Mouse (Mus musculus) neural tube, embryonic 13.5 days (tissue): ENCODE results near the gene Gm42417. TPM values are rescaled to one million over a fixed set of nuclear protein-coding genes. Genes with fewer than 3 reads are reported as not detected.

Source experiments
- ATAC-seq: fragments of 200-750 bp; cut with Nextera tagmentation; 2 replicates; pipeline ENCODE4 v1.8.0; 2017; ENCODE audit warnings: low read depth, mild to moderate bottlenecking, moderate TSS enrichment, moderate library complexity
- H3K27ac ChIP-seq: fragments of 300-500 bp; sonication (generic); replicated peaks from 2 replicates; pipeline ENCODE4 v1.5.1; 2015; ENCODE audit warnings: moderate library complexity, mild to moderate bottlenecking, inconsistent platforms
- H3K27me3 ChIP-seq: fragments of 300-500 bp; sonication (generic); 2 replicates; pipeline ENCODE4 v1.6.1; 2015; ENCODE audit warnings: mild to moderate bottlenecking, inconsistent platforms
- H3K36me3 ChIP-seq: fragments of 300-500 bp; sonication (generic); 2 replicates; pipeline ENCODE4 v1.6.1; 2015; ENCODE audit warnings: mild to moderate bottlenecking, inconsistent platforms
- H3K4me1 ChIP-seq: fragments of 300-500 bp; sonication (generic); replicated peaks from 2 replicates; pipeline ENCODE4 v1.6.1; 2015; ENCODE audit warnings: inconsistent platforms
- H3K4me2 ChIP-seq: fragments of 300-500 bp; sonication (generic); 2 replicates; pipeline ENCODE4 v1.6.1; 2015; ENCODE audit warnings: inconsistent platforms, mild to moderate bottlenecking, moderate library complexity
- H3K4me3 ChIP-seq: fragments of 300-500 bp; sonication (generic); 2 replicates; pipeline ENCODE4 v1.5.1; 2015; ENCODE audit warnings: mild to moderate bottlenecking, inconsistent platforms
- H3K9ac ChIP-seq: fragments of 300-500 bp; sonication (generic); 2 replicates; pipeline ENCODE4 v1.6.1; 2015; ENCODE audit warnings: moderate library complexity, mild to moderate bottlenecking, inconsistent platforms
- H3K9me3 ChIP-seq: fragments of 300-500 bp; sonication (generic); 2 replicates; pipeline ENCODE4 v1.6.1; 2016; ENCODE audit warnings: inconsistent platforms
- WGBS: fragments of 180-500 bp; shearing (Covaris S2); methylation state at CpG from one replicate; pipeline ENCODE4 v1.1.7; 2015; 5-methylcytosine and 5-hydroxymethylcytosine counted together
- polyA plus RNA-seq: library from polyadenylated mRNA; unstranded; fragments of >200 nt; fragmentation: Nextera tagmentation; extraction: Ambion mirVana; gene quantifications from 2 replicates; pipeline ENCODE4 v1.2.1, GENCODE M21; 2015

The Gm42417 gene
- polyA plus RNA-seq: 0.32 and 1.9 TPM in 2 replicates

DNA sequence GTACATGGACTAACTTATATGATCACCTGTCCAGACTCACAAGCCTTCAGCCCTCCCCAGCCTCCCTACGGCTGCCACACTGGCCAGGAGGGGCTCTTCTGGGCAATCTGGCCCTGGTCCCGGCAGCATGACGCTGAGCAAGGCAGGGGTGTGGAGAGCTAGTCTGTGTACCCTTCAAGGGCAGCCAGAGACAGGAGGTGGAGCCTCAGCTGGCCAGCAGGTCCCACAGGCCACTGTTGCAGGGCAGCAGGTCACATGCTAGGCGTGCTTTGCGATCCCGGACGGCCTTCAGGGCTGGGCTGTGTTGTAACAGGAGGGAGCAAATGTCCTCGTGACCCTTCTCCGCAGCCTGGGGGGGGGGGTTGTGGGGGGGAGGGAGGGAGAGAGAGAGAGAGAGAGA is at the start of gene Gm42417:
Gene Gm42417, minus strand, starts transcription at position 244 of the 400 bp plus-strand sequence.
- Histone ChIP-seq H3K27ac (no peak within 1 kb of the TSS), H3K9me3 (no peaks in the 10 kb centered on the region), H3K4me2 (no peak within 1 kb of the TSS), H3K9ac (no peak within 1 kb of the TSS; the same call in 1 of the 2 replicates), H3K4me3 (no peak within 1 kb of the TSS), H3K4me1 (no peaks in the 10 kb centered on the region), H3K27me3 (no peaks in the 10 kb centered on the region), H3K36me3 (peaks cover 40% of the 10 kb centered on the region)
- WGBS: 65% methylated on average over 9 of the region's 9 CpGs
- ATAC-seq: no peak

DNA sequence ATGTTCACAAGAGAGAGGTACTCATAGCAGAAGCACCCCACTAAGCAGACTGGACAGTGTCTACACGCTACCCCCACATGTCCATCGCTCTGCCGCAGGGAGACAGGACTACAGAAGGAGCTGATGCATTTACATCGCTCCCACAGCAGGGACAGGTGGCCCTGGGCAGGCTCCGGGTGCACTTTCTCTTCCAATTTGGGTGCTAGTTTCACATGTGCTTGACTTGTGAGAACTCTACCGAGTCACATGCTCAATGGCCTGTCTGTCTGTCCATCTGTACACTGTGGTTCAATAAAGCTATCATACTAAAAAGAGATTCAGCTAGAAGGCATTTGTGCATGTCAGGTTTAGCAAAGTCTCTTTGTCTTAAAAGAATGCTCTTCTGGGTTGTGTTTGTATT is 48.6 kb upstream of the Gm42417 start:
- H3K9me3 ChIP-seq: no peaks in the 10 kb centered on the region
- H3K36me3 ChIP-seq: no peaks in the 10 kb centered on the region
- 0 out of 2 replicates have a peak overlapping the region, but pooled peaks have one; percentile 54 for H3K27ac ChIP-seq
- WGBS: 84% methylated on average over 6 of the region's 6 CpGs
- no peak overlapping the region for H3K4me3 ChIP-seq
- no peak for ATAC-seq
- no peak overlapping the region for H3K9ac ChIP-seq
- H3K4me1 ChIP-seq: peaks cover 30% of the 10 kb centered on the region
- H3K4me2 ChIP-seq: no peak overlapping the region
- H3K27me3 ChIP-seq: peaks cover 18% of the 10 kb centered on the region

DNA sequence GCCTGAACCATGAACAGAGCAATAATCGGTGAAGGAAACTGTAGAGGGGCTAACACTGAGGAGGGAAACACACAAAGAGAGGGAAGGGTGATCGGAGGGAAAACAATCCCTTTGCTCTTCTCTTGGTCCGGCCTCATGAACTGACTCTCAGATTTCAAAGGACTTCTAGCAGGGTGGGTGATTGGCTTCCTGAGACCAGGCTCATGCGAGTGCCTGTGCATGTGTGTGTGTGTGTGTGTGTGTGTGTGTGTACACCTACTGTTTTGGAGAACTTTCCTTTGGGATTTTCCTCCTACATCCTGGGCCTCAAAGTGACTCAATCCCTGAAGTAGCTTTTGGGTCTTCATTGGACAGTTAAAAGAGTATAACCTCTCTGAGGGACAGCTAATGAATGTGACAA is 47.1 kb upstream of the Gm42417 start:
- H3K4me3 ChIP-seq: no peak overlapping the region
- no peak overlapping the region for H3K4me2 ChIP-seq
- H3K27me3 ChIP-seq: peaks cover 20% of the 10 kb centered on the region
- ATAC-seq: no peak
- H3K36me3 ChIP-seq: no peaks in the 10 kb centered on the region
- no peak overlapping the region for H3K9ac ChIP-seq
- peaks cover 38% of the 10 kb centered on the region for H3K4me1 ChIP-seq
- 30% methylated on average over 4 of the region's 4 CpGs for WGBS
- H3K9me3 ChIP-seq: no peaks in the 10 kb centered on the region
- no peak overlapping the region for H3K27ac ChIP-seq

DNA sequence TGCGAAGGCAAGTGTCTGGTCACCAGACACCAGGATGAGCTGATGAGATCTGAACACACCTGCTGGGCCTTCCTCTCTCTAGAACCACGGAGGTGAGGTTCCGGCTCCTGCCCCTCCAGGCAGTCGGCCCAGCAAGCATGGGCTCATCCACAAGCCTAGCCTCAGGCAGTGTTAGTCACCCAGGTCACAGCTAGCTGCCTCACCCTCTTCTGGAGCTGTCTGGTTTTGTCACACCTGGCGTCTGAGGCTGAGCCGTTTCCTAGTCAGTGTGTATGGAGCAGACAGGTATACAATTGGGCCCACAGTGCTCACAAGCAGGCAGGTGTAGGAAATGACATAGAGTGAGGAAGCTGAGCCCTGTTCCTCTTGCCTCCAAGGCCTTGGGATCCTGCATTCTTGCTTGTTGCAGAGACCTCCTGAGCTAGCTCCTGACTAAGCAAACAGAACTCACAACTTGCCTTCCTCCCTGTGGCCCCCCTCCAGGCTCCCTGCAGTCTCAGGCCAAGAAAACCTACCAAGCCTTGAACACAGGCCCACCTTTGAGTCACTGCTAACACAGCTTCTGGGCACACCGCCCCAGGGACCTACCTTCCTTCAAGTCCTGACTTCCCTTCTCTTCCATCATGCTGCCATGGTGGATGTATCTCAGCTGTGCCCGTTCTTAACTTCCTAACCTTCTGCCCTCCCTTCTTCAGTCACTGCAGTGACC is 44.3 kb upstream of the Gm42417 start:
- no peak overlapping the region for H3K27ac ChIP-seq
- H3K4me2 ChIP-seq: no peak overlapping the region
- ATAC-seq: no peak
- H3K9ac ChIP-seq: no peak overlapping the region
- H3K4me3 ChIP-seq: no peak overlapping the region
- peaks cover 36% of the 10 kb centered on the region for H3K4me1 ChIP-seq
- H3K9me3 ChIP-seq: no peaks in the 10 kb centered on the region
- peaks cover 20% of the 10 kb centered on the region for H3K27me3 ChIP-seq
- H3K36me3 ChIP-seq: no peaks in the 10 kb centered on the region
- 88% methylated on average over 8 of the region's 8 CpGs for WGBS

DNA sequence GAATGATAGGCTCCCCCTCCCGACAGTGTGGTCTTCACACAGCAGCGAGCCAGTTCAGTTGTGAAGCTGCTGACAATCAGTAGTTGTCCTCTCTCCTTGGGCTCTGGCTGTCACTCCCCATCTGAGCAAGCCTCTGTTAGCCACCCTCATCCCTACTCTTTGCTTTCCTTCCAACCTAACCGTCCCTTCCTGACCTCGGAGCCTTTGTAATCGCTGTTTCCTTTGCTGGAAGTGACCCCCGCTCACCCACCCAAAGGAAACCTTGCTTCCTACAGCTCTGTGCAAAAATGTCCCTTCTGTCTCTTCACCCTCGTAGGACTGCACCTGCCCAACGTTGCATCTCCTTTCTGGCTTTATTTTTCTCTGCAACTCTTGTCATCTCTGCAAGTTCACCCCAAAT is 43.0 kb upstream of the Gm42417 start:
- Histone ChIP-seq H3K4me1 (peaks cover 27% of the 10 kb centered on the region), H3K36me3 (no peaks in the 10 kb centered on the region), H3K27ac (no peak overlapping the region), H3K4me3 (no peak overlapping the region), H3K4me2 (no peak overlapping the region), H3K27me3 (peaks cover 28% of the 10 kb centered on the region), H3K9me3 (no peaks in the 10 kb centered on the region), H3K9ac (no peak overlapping the region)
- ATAC-seq: no peak
- WGBS: 84% methylated on average over 8 of the region's 8 CpGs

- peaks cover 27% of the 10 kb centered on the region for H3K4me1 ChIP-seq
- WGBS: 41% methylated on average over 5 of the region's 5 CpGs
- no peaks in the 10 kb centered on the region for H3K36me3 ChIP-seq
- peaks cover 28% of the 10 kb centered on the region for H3K27me3 ChIP-seq
- H3K9ac ChIP-seq: 0 out of 2 replicates have a peak overlapping the region, but pooled peaks have one; percentile 60
- H3K27ac ChIP-seq: peak overlapping the region; percentile 87
- 0 out of 2 replicates have a peak overlapping the region, but pooled peaks have one; percentile 41 for H3K4me2 ChIP-seq
- no peak for ATAC-seq
- H3K4me3 ChIP-seq: no peak overlapping the region
- H3K9me3 ChIP-seq: no peaks in the 10 kb centered on the region
These were observed 42.0 kb upstream of the Gm42417 start for GRCm38 (mm10) chr1:36581260-36581659.

GRCm38 (mm10) chr1:36580384-36581207 is 41.4 kb upstream of the Gm42417 start:
- Histone ChIP-seq H3K27me3 (peaks cover 28% of the 10 kb centered on the region), H3K36me3 (no peaks in the 10 kb centered on the region), H3K4me3 (no peak overlapping the region), H3K4me2 (peak overlapping the region; percentile 41), H3K27ac (peak overlapping the region; percentile 87), H3K4me1 (peaks cover 27% of the 10 kb centered on the region), H3K9me3 (no peaks in the 10 kb centered on the region), H3K9ac (peak overlapping the region; percentile 60)
- ATAC-seq: peak; percentile 82
- 2% methylated on average over 17 of the region's 17 CpGs for WGBS

DNA sequence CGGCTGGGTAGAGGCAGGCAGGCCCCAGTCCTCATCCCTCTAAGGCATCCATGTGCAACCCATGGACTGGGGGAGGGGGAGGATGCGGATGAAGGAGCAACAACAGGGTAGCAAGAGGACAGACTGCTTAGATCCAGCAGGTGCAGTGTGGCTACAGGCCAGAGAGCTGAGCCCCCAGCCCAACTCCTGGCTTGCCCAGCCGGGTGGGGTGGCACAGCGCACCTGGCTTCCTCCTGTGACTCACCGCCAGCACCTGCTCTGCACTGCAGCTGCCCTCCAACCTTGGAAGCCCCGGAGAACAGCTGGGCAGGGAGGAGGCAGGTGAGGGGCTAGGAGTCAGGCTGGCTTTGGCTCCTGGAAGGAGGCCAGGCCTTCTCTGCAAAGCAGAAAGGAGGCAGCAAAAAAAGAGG is 40.8 kb upstream of the Gm42417 start:
- no peaks in the 10 kb centered on the region for H3K36me3 ChIP-seq
- H3K27ac ChIP-seq: peak overlapping the region; percentile 87
- no peak overlapping the region for H3K4me3 ChIP-seq
- H3K27me3 ChIP-seq: peaks cover 28% of the 10 kb centered on the region
- WGBS: 28% methylated on average over 6 of the region's 6 CpGs
- H3K4me2 ChIP-seq: peak overlapping the region; percentile 41
- H3K9ac ChIP-seq: peak overlapping the region; percentile 60
- peak; percentile 63 for ATAC-seq
- no peaks in the 10 kb centered on the region for H3K9me3 ChIP-seq
- peaks cover 27% of the 10 kb centered on the region for H3K4me1 ChIP-seq

DNA sequence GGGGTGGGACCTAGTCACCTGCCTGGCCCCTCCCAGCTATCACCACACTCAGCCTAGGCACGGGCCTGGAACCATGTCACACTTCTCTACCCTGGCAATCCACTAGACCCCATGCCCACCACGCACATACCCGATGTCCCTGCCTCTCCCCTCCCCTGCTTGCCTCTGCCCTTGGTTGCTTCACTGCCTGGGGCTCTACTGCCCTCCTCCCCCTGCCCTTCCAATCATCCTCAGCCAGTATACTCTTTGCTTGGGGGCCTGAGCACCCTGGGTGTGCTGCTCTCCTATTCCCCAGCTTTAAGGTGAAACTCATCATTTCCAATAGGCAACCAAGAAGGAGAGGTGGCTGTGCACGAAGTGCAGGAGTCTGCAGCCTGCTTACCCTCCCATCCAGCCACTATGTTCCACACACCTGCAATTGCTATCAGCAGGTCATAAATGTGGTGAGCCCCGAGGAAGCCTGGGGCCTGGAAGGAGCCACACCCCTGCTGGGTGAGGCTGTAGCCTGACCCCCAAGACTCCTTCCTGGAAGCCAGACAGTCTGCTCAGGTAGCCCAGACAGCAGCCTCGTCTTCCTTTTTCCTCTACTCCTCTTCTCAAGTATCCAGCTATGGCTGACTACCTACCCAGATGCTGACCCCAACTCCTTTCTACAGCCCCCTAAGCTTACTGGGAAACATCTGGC is 37.9 kb upstream of the Gm42417 start:
- Histone ChIP-seq H3K27ac (no peak overlapping the region), H3K4me2 (no peak overlapping the region), H3K9ac (no peak overlapping the region), H3K4me1 (peaks cover 39% of the 10 kb centered on the region), H3K4me3 (no peak overlapping the region), H3K36me3 (no peaks in the 10 kb centered on the region), H3K9me3 (no peaks in the 10 kb centered on the region), H3K27me3 (peaks cover 8% of the 10 kb centered on the region; the same call in 1 of the 2 replicates)
- 59% methylated on average over 6 of the region's 6 CpGs for WGBS
- no peak for ATAC-seq

GRCm38 (mm10) chr1:36575347-36575746 is 36.1 kb upstream of the Gm42417 start:
- Histone ChIP-seq H3K9ac (no peak overlapping the region), H3K4me3 (no peak overlapping the region), H3K9me3 (no peaks in the 10 kb centered on the region), H3K4me2 (no peak overlapping the region), H3K36me3 (no peaks in the 10 kb centered on the region), H3K27me3 (peaks cover 8% of the 10 kb centered on the region; the same call in 1 of the 2 replicates), H3K27ac (no peak overlapping the region), H3K4me1 (peaks cover 24% of the 10 kb centered on the region)
- ATAC-seq: no peak
- WGBS: 69% methylated on average over 6 of the region's 6 CpGs

DNA sequence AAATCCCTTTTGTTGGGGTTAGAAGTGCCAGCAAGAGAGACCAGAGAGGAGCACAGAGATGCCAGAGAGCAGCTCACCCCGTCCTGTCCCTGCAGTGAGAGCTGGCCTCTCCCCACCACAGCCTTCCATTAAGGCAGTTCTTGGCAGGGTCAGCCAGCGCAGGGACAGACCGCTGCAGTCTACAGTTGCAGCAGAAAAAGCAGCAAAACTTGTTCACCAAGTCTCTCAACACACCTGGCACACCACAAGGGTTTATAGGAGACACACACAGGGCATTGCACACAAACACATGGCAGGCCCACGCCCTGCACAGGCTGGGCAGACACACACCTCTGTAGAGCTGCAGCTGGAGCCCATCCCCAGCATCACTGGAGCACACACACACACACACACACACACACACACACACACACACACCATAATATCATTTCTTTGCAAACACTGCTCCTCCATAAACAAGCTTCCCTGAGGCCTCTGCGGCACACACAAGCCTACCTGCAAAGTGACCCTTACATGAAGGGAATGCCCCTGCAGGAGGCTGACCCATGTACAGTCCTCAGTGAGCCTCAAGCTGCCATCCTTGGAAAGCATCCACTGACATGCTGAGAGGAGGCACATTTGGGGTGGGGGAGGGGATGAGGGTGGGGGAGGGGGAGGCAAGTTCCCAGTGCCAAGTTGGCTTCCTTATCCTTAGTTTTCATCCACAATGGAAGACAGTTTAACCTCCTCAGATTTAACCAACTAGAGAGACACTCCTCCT is 35.1 kb upstream of the Gm42417 start:
- H3K36me3 ChIP-seq: no peaks in the 10 kb centered on the region
- no peak overlapping the region for H3K27ac ChIP-seq
- peaks cover 14% of the 10 kb centered on the region for H3K4me1 ChIP-seq
- no peak overlapping the region for H3K4me3 ChIP-seq
- 83% methylated on average over 5 of the region's 5 CpGs for WGBS
- ATAC-seq: no peak
- H3K4me2 ChIP-seq: no peak overlapping the region
- peaks cover 8% of the 10 kb centered on the region; the same call in 1 of the 2 replicates for H3K27me3 ChIP-seq
- no peak overlapping the region for H3K9ac ChIP-seq
- no peaks in the 10 kb centered on the region for H3K9me3 ChIP-seq
